Mouse (Mus musculus) heart, embryonic 11.5 days (tissue): ENCODE measurements around the gene Tmf1. TPM values are rescaled to one million over a fixed set of nuclear protein-coding genes. Genes with fewer than 3 reads are reported as not detected.

Source experiments
- ATAC-seq: fragments of 200-750 bp; cut with Nextera tagmentation; replicated peaks from 2 replicates; pipeline ENCODE4 v1.8.0; 2017; ENCODE audit warnings: moderate library complexity; ENCODE audit not compliant: insufficient number of reproducible peaks, low FRiP score, low TSS enrichment
- H3K27ac ChIP-seq: fragments of 300-500 bp; sonication (generic); 2 replicates; pipeline ENCODE4 v1.5.1; 2014; ENCODE audit warnings: mild to moderate bottlenecking, low read depth, low read length
- H3K27me3 ChIP-seq: fragments of 300-500 bp; sonication (generic); 2 replicates; pipeline ENCODE4 v1.6.1; 2014; ENCODE audit warnings: mild to moderate bottlenecking, low read length, mixed read lengths; ENCODE audit not compliant: control insufficient read depth, insufficient read depth
- H3K36me3 ChIP-seq: fragments of 300-500 bp; sonication (generic); 2 replicates; pipeline ENCODE4 v1.6.1; 2014; ENCODE audit warnings: mild to moderate bottlenecking, low read length, moderate library complexity, mixed read lengths; ENCODE audit not compliant: control insufficient read depth, insufficient read depth
- H3K4me1 ChIP-seq: fragments of 300-500 bp; sonication (generic); 2 replicates; pipeline ENCODE4 v1.6.1; 2014; ENCODE audit warnings: low read length; ENCODE audit not compliant: control insufficient read depth, insufficient read depth
- H3K4me2 ChIP-seq: fragments of 300-500 bp; sonication (generic); 2 replicates; pipeline ENCODE4 v1.6.1; 2014; ENCODE audit warnings: mild to moderate bottlenecking, moderate library complexity
- H3K4me3 ChIP-seq: fragments of 300-500 bp; sonication (generic); 2 replicates; pipeline ENCODE4 v1.5.1; 2014; ENCODE audit warnings: low read depth, low read length
- H3K9ac ChIP-seq: fragments of 300-500 bp; sonication (generic); 2 replicates; pipeline ENCODE4 v1.6.1; 2014; ENCODE audit warnings: mild to moderate bottlenecking, low read depth, low read length, moderate library complexity
- H3K9me3 ChIP-seq: fragments of 300-500 bp; sonication (generic); replicated peaks from 2 replicates; pipeline ENCODE4 v1.6.1; 2016; ENCODE audit warnings: low read length; ENCODE audit not compliant: control insufficient read depth
- WGBS: fragments of 180-500 bp; shearing (Covaris S2); extraction: QIAGEN DNeasy Blood & Tissue Kit; methylation state at CpG from one replicate; pipeline ENCODE4 v1.1.7; 2014; ENCODE audit not compliant: insufficient replicate concordance; 5-methylcytosine and 5-hydroxymethylcytosine counted together
- polyA plus RNA-seq: library from polyadenylated mRNA; unstranded; fragments of >200 nt; fragmentation: Nextera tagmentation; extraction: Ambion mirVana; gene quantifications from 2 replicates; pipeline ENCODE4 v1.2.1, GENCODE M21; 2014

Gene Tmf1
- polyA plus RNA-seq, 1 experiment from 2014 or later = 27.3 TPM

DNA sequence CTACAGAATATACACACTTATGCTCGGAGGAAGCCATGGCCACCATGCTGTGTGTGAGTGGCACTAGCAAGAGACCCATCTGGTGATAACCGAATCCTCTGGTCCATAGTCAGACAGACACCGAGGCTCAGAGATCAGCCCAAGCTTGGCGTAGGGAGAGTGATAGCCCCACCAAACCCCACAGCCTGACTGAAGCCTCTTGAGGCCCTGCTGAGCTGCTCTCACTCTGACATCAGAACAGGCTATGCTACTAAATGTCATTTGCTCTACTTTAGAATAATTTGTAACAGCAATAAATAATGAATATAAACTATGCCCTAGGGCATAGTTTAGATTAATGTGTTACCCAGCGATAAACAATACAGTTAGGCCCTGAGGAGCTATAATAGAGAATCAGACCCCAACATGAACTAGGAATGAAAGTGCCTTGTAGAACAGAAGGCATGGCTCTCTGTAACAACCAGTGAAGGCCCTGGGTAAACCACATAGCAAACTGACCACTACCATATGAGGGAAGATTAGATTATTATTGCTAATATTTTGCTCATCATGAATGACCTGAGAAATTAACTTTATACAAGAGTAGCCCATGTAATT, 46.1 kb downstream of the Tmf1 start:
- peaks cover 2% of the 10 kb centered on the region; the same call in 1 of the 2 replicates for H3K36me3 ChIP-seq
- no peaks in the 10 kb centered on the region for H3K9me3 ChIP-seq
- H3K4me2 ChIP-seq = no peak overlapping the region
- H3K9ac ChIP-seq = no peak overlapping the region
- 92% methylated on average over 5 of the region's 5 CpGs for whole genome bisulfite sequencing
- H3K4me1 ChIP-seq = no peaks in the 10 kb centered on the region
- ATAC-seq = no peak
- no peak overlapping the region for H3K27ac ChIP-seq
- H3K4me3 ChIP-seq = no peak overlapping the region
- H3K27me3 ChIP-seq = no peaks in the 10 kb centered on the region

DNA sequence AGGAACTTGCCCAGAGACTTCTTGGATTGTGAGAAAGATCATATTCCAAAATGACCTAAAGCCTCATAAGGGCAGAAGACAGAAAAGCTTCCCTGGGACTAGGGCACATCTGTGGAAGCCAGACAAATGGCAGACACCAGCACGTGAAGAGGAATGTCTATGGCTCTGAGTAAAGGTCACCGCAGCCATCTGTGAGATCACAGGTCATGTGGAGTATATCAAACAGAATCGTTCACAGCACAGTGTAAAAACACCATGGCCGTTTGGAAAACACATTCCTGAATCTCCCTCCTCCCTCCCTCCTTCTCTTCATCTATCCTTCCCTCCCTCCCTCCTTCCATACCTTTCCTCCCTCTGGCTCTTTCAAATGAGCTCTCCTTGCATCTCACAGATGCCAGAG, 47.1 kb downstream of the Tmf1 start:
- Histone ChIP-seq H3K27ac (no peak overlapping the region), H3K4me3 (no peak overlapping the region), H3K4me2 (no peak overlapping the region), H3K9me3 (no peaks in the 10 kb centered on the region), H3K4me1 (no peaks in the 10 kb centered on the region), H3K9ac (no peak overlapping the region), H3K36me3 (peaks cover 2% of the 10 kb centered on the region; the same call in 1 of the 2 replicates), H3K27me3 (no peaks in the 10 kb centered on the region)
- WGBS = 62% methylated on average over 4 of the region's 4 CpGs
- ATAC-seq = no peak

DNA sequence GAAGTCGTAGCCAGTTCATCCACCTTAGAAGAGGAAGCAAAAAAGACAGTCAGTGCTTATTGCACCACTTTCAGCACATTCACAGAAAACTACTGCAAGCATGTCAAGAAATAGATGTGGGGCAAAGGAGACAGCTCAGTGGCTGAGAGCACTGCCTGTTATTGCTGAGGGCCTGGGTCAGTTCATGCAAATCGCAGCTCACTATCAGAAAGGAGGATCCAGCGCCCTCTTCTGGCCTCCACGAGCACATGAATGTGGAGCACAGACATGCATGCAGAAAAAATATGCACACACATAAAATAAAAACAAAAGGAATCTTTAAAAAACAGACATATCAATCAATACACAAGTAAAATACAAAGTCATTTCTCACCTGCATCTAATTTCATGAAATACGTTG, 47.9 kb downstream of the Tmf1 start:
- no peaks in the 10 kb centered on the region for H3K27me3 ChIP-seq
- ATAC-seq = no peak
- no peak overlapping the region for H3K27ac ChIP-seq
- H3K4me2 ChIP-seq = no peak overlapping the region
- peaks cover 2% of the 10 kb centered on the region; the same call in 1 of the 2 replicates for H3K36me3 ChIP-seq
- no peak overlapping the region for H3K9ac ChIP-seq
- H3K4me1 ChIP-seq = no peaks in the 10 kb centered on the region
- H3K4me3 ChIP-seq = no peak overlapping the region
- H3K9me3 ChIP-seq = no peaks in the 10 kb centered on the region
- 63% methylated on average over 5 of the region's 5 CpGs for WGBS

DNA sequence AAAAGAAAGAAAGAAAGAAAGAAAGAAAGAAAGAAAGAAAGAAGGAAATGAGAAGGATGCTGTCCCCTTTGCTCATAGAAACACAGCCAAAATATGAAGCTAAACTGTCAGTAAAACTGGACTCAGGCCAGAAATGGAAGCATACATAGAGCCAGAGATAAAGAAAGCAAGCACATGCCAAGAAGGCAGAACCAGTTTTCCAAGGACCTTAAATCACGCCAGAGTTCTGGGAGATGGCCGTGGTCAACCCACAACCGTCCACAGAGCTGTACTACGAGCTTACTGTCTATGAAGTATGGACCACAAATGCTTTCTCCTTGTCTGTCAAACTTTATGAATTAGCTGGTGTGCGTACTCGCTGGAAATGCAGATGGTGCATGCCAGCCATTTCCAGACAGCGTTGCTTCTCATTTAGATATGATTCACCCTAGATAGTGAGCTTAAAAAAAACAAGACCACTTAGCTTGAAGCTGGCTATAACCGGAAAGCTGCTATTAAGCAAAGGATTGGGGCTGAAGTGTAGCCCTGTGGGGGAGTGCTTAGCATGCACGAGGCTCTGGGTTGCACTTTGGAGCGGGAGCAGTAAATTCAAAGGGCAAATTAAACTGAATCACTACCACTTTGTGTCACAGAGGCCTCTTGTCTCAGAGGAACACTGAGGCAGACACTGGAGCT, 54.4 kb downstream of the Tmf1 start:
- Histone ChIP-seq H3K4me2 (no peak overlapping the region), H3K27ac (no peak overlapping the region), H3K4me3 (no peak overlapping the region), H3K36me3 (no peaks in the 10 kb centered on the region), H3K4me1 (no peaks in the 10 kb centered on the region), H3K9me3 (no peaks in the 10 kb centered on the region), H3K9ac (no peak overlapping the region), H3K27me3 (no peaks in the 10 kb centered on the region)
- ATAC-seq = no peak
- 62% methylated on average over 10 of the region's 10 CpGs for WGBS

DNA sequence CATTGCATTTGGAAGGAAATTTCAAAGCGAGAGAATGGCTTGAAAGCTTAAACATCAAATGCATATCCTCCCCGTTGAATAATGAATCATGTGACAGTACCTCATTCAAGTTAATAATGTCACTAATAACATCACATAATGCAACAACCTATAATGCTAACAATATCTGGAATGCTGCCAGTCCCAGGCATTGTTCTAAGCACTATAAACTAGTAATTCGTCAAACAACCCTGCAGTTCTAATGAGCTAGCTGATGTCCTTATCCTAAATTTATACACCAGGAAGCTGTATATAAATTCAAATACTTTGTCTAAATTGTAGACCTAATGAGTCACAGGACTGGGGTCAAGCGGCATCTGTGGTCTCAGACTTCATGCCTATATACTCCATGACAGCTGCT, 58.0 kb downstream of the Tmf1 start:
- H3K4me1 ChIP-seq = no peaks in the 10 kb centered on the region
- H3K4me3 ChIP-seq = no peak overlapping the region
- 0 out of 2 replicates have a peak, but pooled peaks cover 3% of the 10 kb centered on the region for H3K36me3 ChIP-seq
- H3K27ac ChIP-seq = no peak overlapping the region
- no peaks in the 10 kb centered on the region for H3K27me3 ChIP-seq
- no peak overlapping the region for H3K4me2 ChIP-seq
- H3K9me3 ChIP-seq = no peaks in the 10 kb centered on the region
- H3K9ac ChIP-seq = no peak overlapping the region
- ATAC-seq = no peak
- WGBS = 85% methylated on average over 4 of the region's 4 CpGs

DNA sequence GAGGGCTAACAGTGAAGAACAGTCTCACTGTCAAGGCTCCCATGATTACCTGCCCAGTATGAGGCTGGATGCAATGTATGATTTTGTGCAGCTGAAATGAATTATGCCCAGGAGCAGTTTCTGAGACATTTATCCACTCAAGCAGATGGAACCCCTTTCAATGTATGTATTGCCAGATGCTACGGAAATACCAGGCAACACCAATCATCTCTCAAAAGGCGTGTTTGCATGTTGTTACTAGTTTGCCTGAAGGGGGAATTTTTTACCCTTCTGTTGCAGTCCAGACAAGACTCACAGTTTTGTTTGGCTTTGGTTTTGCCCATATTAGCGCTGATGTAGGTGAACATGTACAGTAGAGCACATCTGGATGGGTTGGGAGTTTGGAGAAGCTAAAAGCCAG, 60.6 kb downstream of the Tmf1 start:
- Histone ChIP-seq H3K4me1 (no peaks in the 10 kb centered on the region), H3K4me2 (no peak overlapping the region), H3K27ac (no peak overlapping the region), H3K36me3 (0 out of 2 replicates have a peak, but pooled peaks cover 3% of the 10 kb centered on the region), H3K9me3 (no peaks in the 10 kb centered on the region), H3K4me3 (no peak overlapping the region), H3K27me3 (no peaks in the 10 kb centered on the region), H3K9ac (no peak overlapping the region)
- 82% methylated on average over 3 of the region's 3 CpGs for WGBS
- no peak for ATAC-seq

DNA sequence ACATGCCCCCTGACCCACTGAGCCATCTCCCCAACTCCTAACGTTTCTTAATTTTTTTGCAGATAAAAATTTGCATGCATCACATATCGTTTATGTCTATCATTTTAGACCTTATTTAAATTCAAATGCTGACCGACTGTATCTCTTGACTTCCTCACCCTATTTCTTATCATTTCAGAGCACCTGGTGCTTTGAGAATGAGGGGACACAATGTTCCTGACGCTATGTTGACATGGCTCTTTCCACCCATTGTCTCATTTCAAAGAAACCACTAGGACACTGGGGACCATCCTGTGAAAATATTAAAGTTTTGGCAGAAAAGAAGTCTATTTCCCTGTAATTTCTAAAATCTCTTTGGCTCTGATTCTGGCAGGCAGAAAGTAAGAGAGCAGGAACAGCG, 62.0 kb downstream of the Tmf1 start:
- 67% methylated on average over 5 of the region's 5 CpGs for WGBS
- 0 out of 2 replicates have a peak, but pooled peaks cover 3% of the 10 kb centered on the region for H3K36me3 ChIP-seq

DNA sequence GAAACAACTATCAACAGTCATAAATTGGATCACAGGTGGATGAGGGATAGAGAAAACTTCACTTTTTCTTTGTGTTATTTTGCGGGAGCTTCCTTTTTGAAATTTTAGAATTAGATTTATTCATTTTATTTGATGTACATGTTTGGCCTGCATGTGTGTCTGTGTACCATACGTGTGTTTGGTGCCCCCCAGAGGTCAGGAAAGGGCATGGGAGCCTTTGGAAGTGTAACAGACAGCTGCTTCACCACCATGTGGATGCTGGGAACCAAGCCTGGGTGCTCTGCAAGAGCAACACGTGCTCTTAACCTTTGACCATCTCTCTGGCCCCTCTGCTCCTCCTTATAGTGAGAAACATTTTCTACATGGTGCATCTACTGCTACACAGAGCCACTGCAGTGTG, 64.1 kb downstream of the Tmf1 start:
- no peak for ATAC-seq
- H3K9me3 ChIP-seq = no peaks in the 10 kb centered on the region
- no peaks in the 10 kb centered on the region for H3K27me3 ChIP-seq
- H3K4me2 ChIP-seq = no peak overlapping the region
- 64% methylated on average over 3 of the region's 3 CpGs for WGBS
- no peak overlapping the region for H3K27ac ChIP-seq
- H3K4me3 ChIP-seq = no peak overlapping the region
- H3K4me1 ChIP-seq = no peaks in the 10 kb centered on the region
- no peak overlapping the region for H3K9ac ChIP-seq
- 0 out of 2 replicates have a peak, but pooled peaks cover 3% of the 10 kb centered on the region for H3K36me3 ChIP-seq

More for the DNA sequence above, 62.0 kb downstream of the Tmf1 start:
- H3K4me3 ChIP-seq = no peak overlapping the region
- ATAC-seq = no peak
- H3K27ac ChIP-seq = no peak overlapping the region
- no peaks in the 10 kb centered on the region for H3K27me3 ChIP-seq
- H3K4me2 ChIP-seq = no peak overlapping the region
- H3K9ac ChIP-seq = no peak overlapping the region
- H3K4me1 ChIP-seq = no peaks in the 10 kb centered on the region
- no peaks in the 10 kb centered on the region for H3K9me3 ChIP-seq

DNA sequence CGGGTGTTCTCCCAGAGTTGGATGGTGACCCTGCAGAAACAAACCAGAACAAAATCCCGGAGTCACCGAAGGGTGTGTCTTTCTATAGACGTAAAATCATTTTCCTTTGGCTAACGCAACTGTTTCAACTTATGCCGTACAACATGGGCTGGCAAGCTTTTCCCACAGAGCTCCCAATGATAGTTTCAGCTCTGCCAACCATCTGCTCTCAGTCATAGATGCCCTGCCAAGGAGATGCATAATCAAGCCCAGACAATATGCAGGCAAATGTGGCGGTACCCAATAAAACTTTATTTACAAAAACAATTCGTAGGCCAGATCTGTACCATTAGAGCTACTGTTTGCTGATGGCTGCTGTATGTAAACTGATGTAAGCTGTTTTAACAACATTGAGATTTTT, 66.7 kb downstream of the Tmf1 start:
- H3K27me3 ChIP-seq = no peaks in the 10 kb centered on the region

More for the DNA sequence above, 66.7 kb downstream of the Tmf1 start:
- no peaks in the 10 kb centered on the region for H3K4me1 ChIP-seq
- H3K27ac ChIP-seq = no peak overlapping the region
- no peak for ATAC-seq
- 87% methylated on average over 8 of the region's 8 CpGs for WGBS
- no peak overlapping the region for H3K4me2 ChIP-seq
- no peak overlapping the region for H3K4me3 ChIP-seq
- H3K36me3 ChIP-seq = no peaks in the 10 kb centered on the region
- H3K9ac ChIP-seq = no peak overlapping the region
- no peaks in the 10 kb centered on the region for H3K9me3 ChIP-seq
